Mouse (Mus musculus): ENCODE data around the gene Ptpdc1.

DNA sequence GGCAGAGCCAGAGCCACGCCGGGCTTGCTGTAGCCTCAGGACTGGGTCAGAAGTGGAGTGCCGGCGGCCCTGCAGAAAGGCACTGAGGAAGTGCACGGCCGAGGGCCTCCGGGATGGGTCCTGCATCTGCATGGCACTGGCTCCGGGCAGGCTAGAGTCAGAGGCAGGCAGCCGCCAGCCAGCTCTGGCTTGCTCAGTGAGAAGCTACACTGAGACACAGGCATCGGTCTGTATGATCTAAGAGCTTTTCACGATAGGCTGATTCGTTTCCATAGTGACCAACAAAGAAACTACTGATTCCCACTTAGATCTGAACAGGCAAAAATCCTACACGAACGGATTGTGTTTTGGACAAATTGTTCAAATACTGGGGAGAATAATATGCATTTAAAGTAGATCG is 32.3 kb downstream of the Ptpdc1 start:
- TF ChIP-seq CTCF (IDR thresholded peaks at IDR 0.05; ENCODE audit: borderline replicate concordance, insufficient read depth, low read length) = no peak
- no peak for TF ChIP-seq POLR2A (IDR thresholded peaks at IDR 0.05; ENCODE audit: low read depth, low read length)
